Mouse (Mus musculus) MN1 (cell line): ENCODE data around the gene Myadml2.

Source experiments
- DNase-seq: peaks from one replicate; pipeline ENCODE4 v3.0.0-alpha.2; 2016; ENCODE audit warnings: low spot score

The Myadml2 gene

GRCm38 (mm10) chr11:120661076-120661460 lies 13.1 kb upstream of the Myadml2 start, which contains the start of gene Notum:
Notum (minus strand) TSS chr11:120661175.
- DNase-seq: no peak

GRCm38 (mm10) chr11:120660301-120661075 lies 12.5 kb upstream of the Myadml2 start:
- DNase-seq: peak; percentile 76

- no peak for DNase-seq
These were observed 11.7 kb upstream of the Myadml2 start for GRCm38 (mm10) chr11:120659509-120660300.

GRCm38 (mm10) chr11:120658876-120659410 lies 11.0 kb upstream of the Myadml2 start:
- peak; percentile 77 for DNase-seq

GRCm38 (mm10) chr11:120657301-120657700 lies 9.3 kb upstream of the Myadml2 start:
- DNase-seq: no peak

- no peak for DNase-seq
These were observed 6.8 kb upstream of the Myadml2 start for GRCm38 (mm10) chr11:120654741-120655140.

- DNase-seq: no peak
These were observed 3.9 kb upstream of the Myadml2 start for GRCm38 (mm10) chr11:120651872-120652271.

GRCm38 (mm10) chr11:120647047-120647830 lies 719 bp downstream of the Myadml2 start:
- DNase-seq: no peak

GRCm38 (mm10) chr11:120643601-120643987 lies 4.4 kb downstream of the Myadml2 start, which contains the start of gene Pycr1:
Pycr1 (minus strand) TSS chr11:120643769.
- DNase-seq: peak; percentile 95

- DNase-seq: peak; percentile 35
These were observed 4.9 kb downstream of the Myadml2 start for GRCm38 (mm10) chr11:120642939-120643600.

GRCm38 (mm10) chr11:120641869-120642268 lies 6.1 kb downstream of the Myadml2 start:
- no peak for DNase-seq

- DNase-seq: no peak
These were observed 6.7 kb downstream of the Myadml2 start for GRCm38 (mm10) chr11:120641255-120641654.

- no peak for DNase-seq
These were observed 13.1 kb downstream of the Myadml2 start for GRCm38 (mm10) chr11:120634810-120635209.

- DNase-seq: peak; percentile 97
These were observed 14.2 kb downstream of the Myadml2 start, which contains the start of gene Mafg for GRCm38 (mm10) chr11:120633520-120634343. Mafg (minus strand) TSS chr11:120633600.

GRCm38 (mm10) chr11:120632559-120633519 lies 15.1 kb downstream of the Myadml2 start:
- DNase-seq: peak; percentile 83

- no peak for DNase-seq
These were observed 16.1 kb downstream of the Myadml2 start for GRCm38 (mm10) chr11:120631726-120632448.

GRCm38 (mm10) chr11:120630881-120631725 lies 16.9 kb downstream of the Myadml2 start:
- DNase-seq: peak; percentile 38
